Mouse (Mus musculus) adrenal gland, postnatal 0 days (tissue): ENCODE results near the gene Tssk4. TPM values are rescaled to one million over a fixed set of nuclear protein-coding genes. Genes with fewer than 3 reads are reported as not detected.

ENCODE experiments used
- polyA plus RNA-seq: library from polyadenylated mRNA; unstranded; fragments of >200 nt; fragmentation: Nextera tagmentation; extraction: Ambion mirVana; gene quantifications from 2 replicates; pipeline ENCODE4 v1.2.1, GENCODE M21; 2015

Tssk4 gene
- 0.77 and 0.95 TPM in 2 replicates for polyA plus RNA-seq

GRCm38 (mm10) chr14:55649884-55650283, at the start of gene Tssk4:
Gene Tssk4 (plus strand): TSS chr14:55650184.

DNA sequence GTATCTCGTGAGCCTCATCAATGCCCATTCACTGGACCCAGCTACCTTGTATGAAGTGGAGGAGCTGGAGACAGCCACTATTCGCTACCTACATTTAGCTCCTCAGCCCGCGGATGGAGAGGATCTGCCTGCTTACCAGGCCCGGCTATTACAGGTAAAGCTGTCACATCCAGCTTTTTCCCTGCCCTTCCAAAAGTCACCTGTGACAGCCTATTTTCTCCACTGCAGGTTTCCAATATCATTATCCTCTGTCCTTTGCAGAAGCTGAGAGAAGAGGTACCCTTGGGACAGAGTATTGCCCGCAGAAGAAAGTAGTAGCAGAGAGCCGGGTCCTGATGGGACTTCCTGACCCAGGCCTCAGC, 46.7 kb upstream of the Tssk4 start, which contains the start of gene Irf9:
Gene Irf9, plus strand, starts transcription at position 301 of the 362 bp plus-strand sequence.

DNA sequence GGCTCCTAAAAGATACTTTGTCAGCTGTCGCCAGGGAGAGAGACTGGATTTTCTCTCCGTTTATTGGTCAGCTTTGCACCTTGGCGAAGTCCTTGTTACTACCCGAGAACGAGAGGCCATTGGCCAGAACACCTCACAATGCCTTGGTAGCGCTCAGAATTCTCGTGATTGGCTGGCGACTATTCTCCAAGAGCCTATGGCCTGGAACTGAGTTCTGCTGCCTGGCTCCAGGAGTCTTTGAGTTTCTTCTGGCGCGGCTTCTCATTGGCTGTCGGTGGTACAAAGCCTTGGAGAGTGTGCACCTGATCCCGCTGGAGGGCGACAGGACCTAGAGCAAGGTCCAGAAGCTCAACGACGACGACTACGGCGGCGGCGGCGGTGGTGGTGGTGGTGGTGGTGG, 32.2 kb upstream of the Tssk4 start, which contains the start of gene Rec8:
Gene Rec8, plus strand, starts transcription at position 216 of the 400 bp plus-strand sequence.

GRCm38 (mm10) chr14:55635523-55636007, 14.4 kb upstream of the Tssk4 start, which contains the start of gene Ipo4:
Gene Ipo4 (minus strand): TSS chr14:55635957.

GRCm38 (mm10) chr14:55637795-55638194, 12.2 kb upstream of the Tssk4 start, which contains the start of gene Gm49378:
Gene Gm49378 (minus strand): TSS chr14:55637895.

DNA sequence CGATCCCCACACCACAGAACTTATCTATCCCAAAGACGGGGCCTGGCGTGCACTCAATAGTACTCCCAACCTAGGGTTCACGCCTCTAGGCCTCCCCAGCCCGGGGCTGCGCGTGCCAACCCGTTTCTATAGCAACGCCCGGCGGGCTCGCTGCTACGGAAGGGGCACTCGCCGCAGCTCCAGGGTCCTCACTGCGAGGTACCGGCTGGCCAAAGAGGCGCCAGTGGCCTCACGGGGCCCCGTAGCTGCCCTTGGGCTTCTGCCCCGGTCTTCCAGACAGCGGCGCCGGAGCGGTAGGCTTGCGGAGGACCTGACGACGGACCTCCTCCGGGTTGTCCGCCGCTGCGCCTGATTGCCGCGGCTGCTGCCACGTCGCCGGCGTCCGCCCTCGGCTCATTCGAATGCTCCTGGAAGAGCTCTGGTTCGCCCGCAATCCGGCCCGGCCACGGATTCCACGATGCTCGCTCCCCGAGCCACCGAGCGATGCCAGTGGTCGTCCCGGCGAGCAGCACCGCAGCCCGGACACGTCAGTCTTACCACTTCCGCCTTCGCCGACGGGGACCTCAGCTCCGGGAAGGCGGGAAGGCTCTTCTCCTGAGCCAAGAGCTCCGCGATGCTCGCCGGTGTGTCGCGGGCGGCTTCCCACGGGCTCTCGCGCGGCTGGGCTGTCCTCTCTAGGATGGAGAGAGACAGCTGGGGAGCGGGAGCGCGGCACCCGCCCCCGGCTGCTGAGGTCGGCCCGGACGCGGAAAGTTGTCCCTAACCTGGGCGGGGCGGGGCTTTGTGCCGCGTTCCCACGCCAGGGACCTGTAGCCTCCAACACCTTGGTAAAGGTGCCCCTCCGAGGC, 6.7 kb upstream of the Tssk4 start, which contains the start of gene Tm9sf1:
Gene Tm9sf1, minus strand, starts transcription at position 747 of the 848 bp plus-strand sequence.

DNA sequence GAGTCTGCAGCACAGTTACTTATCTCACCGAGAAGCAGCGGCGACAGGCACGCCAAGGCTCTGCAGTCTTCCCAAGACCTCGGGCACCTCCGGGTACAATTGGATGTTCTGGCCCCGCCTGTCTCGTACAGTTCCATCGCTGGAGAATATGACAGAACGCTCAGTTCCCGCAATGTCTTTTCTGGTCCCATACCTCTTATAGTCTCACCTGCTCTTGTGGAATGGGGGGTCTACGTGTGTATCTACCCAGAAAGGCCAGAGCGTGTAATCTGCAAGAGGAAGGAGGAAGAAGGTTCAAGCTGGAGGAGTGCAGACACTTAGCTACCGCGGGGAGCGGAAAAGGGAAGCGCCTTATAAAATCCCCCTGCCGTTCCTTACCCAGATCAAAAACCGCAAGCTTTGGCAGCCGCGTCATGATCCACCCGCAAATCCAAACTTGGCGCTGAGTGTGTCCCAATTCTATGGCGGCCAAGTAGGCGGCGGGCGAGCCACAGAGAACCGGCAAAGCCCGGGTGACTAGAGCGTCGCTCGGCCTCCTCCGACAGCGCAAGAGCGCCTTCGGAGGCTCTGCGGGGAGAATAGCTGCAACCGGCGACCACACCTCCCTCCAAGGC, 10.1 kb downstream of the Tssk4 start, which contains the start of gene Mdp1:
Gene Mdp1, minus strand, starts transcription at position 549 of the 614 bp plus-strand sequence.

GRCm38 (mm10) chr14:55671833-55672740, 22.1 kb downstream of the Tssk4 start, which contains the start of the genes Gmpr2 and Nedd8:
Gene Gmpr2 (plus strand): TSS chr14:55671941.
Gene Nedd8 (minus strand): TSS chr14:55672124.

GRCm38 (mm10) chr14:55681160-55682117, 31.5 kb downstream of the Tssk4 start, which contains the start of gene Tinf2:
Gene Tinf2 (minus strand): TSS chr14:55681820.

Other genes starting within 250 kb of the Tssk4 start
- gene Dhrs4, start 171.4 kb upstream of the Tssk4 start, polyA plus RNA-seq = 61.9 and 83.5 TPM in 2 replicates
- gene Carmil3, start 159.5 kb upstream of the Tssk4 start, polyA plus RNA-seq = 3.2 and 4.5 TPM in 2 replicates
- 0.16 and 0.63 TPM in 2 replicates for gene Cpne6, start 139.7 kb upstream of the Tssk4 start, polyA plus RNA-seq
- gene Nrl, start 125.2 kb upstream of the Tssk4 start, polyA plus RNA-seq = 0.06 TPM in 1 of 2 replicates, not detected in the other
- 35.7 and 43.6 TPM in 2 replicates for gene Pck2, start 109.9 kb upstream of the Tssk4 start, polyA plus RNA-seq
- 50.2 and 81.0 TPM in 2 replicates for gene Dcaf11, start 90.2 kb upstream of the Tssk4 start, polyA plus RNA-seq
- gene A730061H03Rik, start 89.8 kb upstream of the Tssk4 start, polyA plus RNA-seq = 1.6 and 4.3 TPM in 2 replicates
- gene Fitm1, start 74.6 kb upstream of the Tssk4 start, polyA plus RNA-seq = 1.1 and 1.3 TPM in 2 replicates
- gene Psme1, start 72.1 kb upstream of the Tssk4 start, polyA plus RNA-seq = 226 and 323 TPM in 2 replicates
- 55.0 and 57.8 TPM in 2 replicates for gene Emc9, start 64.9 kb upstream of the Tssk4 start, polyA plus RNA-seq
- 549 and 603 TPM in 2 replicates for gene Psme2, start 59.1 kb upstream of the Tssk4 start, polyA plus RNA-seq
- gene Rnf31, start 58.5 kb upstream of the Tssk4 start, polyA plus RNA-seq = 9.6 and 12.4 TPM in 2 replicates
- gene Irf9, start 46.6 kb upstream of the Tssk4 start, polyA plus RNA-seq = 20.9 and 26.1 TPM in 2 replicates
- gene Rec8, start 32.1 kb upstream of the Tssk4 start, polyA plus RNA-seq = 6.8 and 9.0 TPM in 2 replicates
- 41.9 and 52.7 TPM in 2 replicates for gene Ipo4, start 14.2 kb upstream of the Tssk4 start, polyA plus RNA-seq
- gene Gm49378, start 12.3 kb upstream of the Tssk4 start, polyA plus RNA-seq = 1.0 and 3.3 TPM in 2 replicates
- gene Tm9sf1, start 6.4 kb upstream of the Tssk4 start, polyA plus RNA-seq = 65.2 and 103 TPM in 2 replicates
- gene Mdp1, start 10.3 kb downstream of the Tssk4 start, polyA plus RNA-seq = 63.2 and 95.3 TPM in 2 replicates
- 30.6 and 43.5 TPM in 2 replicates for gene Gmpr2, start 21.8 kb downstream of the Tssk4 start, polyA plus RNA-seq
- 635 and 779 TPM in 2 replicates for gene Nedd8, start 21.9 kb downstream of the Tssk4 start, polyA plus RNA-seq
- 16.5 and 25.7 TPM in 2 replicates for gene Tinf2, start 31.6 kb downstream of the Tssk4 start, polyA plus RNA-seq
- 0.47 and 1.2 TPM in 2 replicates for gene Tgm1, start 63.7 kb downstream of the Tssk4 start, polyA plus RNA-seq
- gene Rabggta, start 72.1 kb downstream of the Tssk4 start, polyA plus RNA-seq = 15.1 and 23.2 TPM in 2 replicates
- 69.6 and 82.1 TPM in 2 replicates for gene Dhrs1, start 95.5 kb downstream of the Tssk4 start, polyA plus RNA-seq
- 14.2 and 22.9 TPM in 2 replicates for gene Nop9, start 95.5 kb downstream of the Tssk4 start, polyA plus RNA-seq
- gene Cideb, start 108.3 kb downstream of the Tssk4 start, polyA plus RNA-seq = 2.3 and 3.7 TPM in 2 replicates
- 0.11 and 0.75 TPM in 2 replicates for gene Ltb4r2, start 111.2 kb downstream of the Tssk4 start, polyA plus RNA-seq
- 1.4 and 1.9 TPM in 2 replicates for gene Ltb4r1, start 115.8 kb downstream of the Tssk4 start, polyA plus RNA-seq
- 3.7 and 4.4 TPM in 2 replicates for gene Adcy4, start 133.9 kb downstream of the Tssk4 start, polyA plus RNA-seq
- 9.4 and 11.5 TPM in 2 replicates for gene Ripk3, start 138.7 kb downstream of the Tssk4 start, polyA plus RNA-seq
- 12.6 and 13.1 TPM in 2 replicates for gene Nfatc4, start 173.0 kb downstream of the Tssk4 start, polyA plus RNA-seq
- gene Nynrin, start 203.8 kb downstream of the Tssk4 start, polyA plus RNA-seq = 5.9 and 6.6 TPM in 2 replicates
- 0.28 and 0.29 TPM in 2 replicates for gene Cbln3, start 234.2 kb downstream of the Tssk4 start, polyA plus RNA-seq
- gene Khnyn, start 234.8 kb downstream of the Tssk4 start, polyA plus RNA-seq = 7.3 and 9.3 TPM in 2 replicates